Mouse (Mus musculus) monocyte, adult 2 months (primary cell): ENCODE results near the gene Pi4k2a.

Source experiments
- DNase-seq, 2 experiments: peaks; one replicate each; pipeline ENCODE4 v3.0.0; 2022; ENCODE audit warnings: low spot score in 2 of 2, low read depth in 1 of 2

The Pi4k2a gene

DNA sequence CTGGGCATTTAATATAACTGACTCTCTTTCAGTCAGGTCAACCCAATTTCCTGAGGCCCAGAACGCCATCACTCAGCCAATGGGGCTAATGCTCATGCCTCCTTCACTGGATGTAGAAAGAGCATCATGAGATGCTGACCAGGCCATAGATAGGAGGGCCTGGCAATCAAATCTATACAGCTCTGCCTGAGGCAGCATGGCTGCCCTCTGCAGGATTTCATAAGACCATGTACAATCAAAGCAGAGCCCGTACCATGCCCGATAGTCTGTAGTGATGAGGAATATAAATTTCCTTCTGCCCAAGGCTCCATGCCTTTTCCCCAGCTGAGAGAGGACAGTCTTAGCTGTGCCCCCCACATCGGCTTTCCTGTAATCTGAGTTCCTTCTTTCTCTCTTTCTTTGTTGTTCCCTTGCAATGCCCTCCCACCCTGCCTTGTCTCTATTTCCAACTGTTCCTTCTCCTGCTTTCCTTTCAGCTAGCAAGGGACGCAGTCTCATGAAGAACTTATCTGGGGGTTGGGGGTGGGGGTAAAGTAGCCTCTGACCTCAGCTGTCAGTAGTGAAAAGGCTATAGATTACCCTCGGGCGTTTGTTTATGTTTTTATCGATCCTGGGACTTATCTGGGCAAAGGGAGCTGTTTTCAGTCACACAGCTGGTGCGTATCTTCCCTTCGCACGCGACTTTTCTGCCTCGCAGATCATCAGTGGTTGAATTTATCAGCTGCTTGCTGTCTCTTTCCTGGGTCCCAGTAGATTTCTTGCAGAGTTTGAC lies 68.2 kb downstream of the Pi4k2a start:
- no peak for DNase-seq

GRCm38 (mm10) chr19:42163764-42164163 lies 73.5 kb downstream of the Pi4k2a start, which contains the start of gene Zfyve27:
Gene Zfyve27 (plus strand): TSS chr19:42163951.
- DNase-seq, result no peak

DNA sequence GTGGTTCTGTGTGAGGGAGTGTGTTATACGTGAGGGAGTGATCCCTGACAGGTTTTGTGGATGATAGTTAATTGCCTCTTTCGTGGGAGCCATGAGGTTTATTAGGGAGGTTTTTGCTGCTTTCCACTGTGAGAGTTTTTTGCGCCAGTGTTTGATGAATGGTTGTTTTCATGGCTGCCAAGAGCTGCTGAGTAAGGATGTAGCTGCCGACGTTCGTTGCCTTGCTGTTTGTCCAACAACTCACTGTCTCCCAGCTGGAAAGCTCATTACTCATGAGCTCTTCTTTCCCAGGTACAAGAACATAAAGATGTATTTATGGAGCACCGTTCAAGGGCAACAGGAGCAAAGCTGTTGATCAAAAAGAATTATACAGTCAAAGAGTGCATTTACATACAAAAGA lies 73.9 kb downstream of the Pi4k2a start:
- no peak for DNase-seq

- peak; percentile 50 to 62 for DNase-seq
These were observed 75.9 kb downstream of the Pi4k2a start for GRCm38 (mm10) chr19:42166130-42166529.

DNA sequence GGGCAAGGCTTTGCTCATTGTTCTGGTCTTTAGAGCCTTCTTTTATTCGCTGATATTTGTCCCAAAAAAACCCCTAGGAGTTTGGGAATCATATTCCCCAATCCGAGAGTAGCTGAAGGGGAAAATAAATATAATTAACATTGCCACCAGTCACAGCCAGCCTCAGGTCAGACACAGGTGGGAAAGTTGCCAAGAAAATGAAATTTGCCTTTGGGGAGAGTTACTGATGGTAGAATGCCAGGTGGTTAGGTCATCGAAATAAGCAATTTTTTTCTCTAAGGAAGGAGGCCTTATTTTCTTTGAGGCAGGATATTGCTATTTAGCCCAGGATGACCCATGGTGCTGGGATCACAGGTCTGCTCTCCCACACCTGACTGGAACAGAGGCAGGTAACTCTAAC lies 76.5 kb downstream of the Pi4k2a start:
- DNase-seq, result no peak

DNA sequence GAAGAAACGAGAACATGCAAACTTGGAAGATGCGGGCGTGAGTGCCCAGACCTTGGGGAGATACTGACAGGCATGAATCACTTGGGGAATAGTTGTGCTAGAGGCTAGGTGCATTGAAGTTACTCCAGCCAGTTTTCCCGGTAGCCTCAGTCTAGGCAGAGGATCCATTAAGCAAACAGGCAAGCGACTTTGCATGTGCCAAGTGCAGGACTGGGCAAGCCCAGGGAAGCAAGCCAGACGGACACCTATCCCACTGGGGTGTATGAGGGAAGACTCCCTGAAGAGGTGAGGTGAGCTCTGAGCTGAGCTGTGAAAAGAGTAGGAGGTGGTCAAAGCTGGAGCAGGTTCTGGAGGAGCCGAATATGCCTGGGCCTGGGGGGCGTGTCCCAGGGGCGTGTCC lies 77.2 kb downstream of the Pi4k2a start:
- DNase-seq, result no peak

DNA sequence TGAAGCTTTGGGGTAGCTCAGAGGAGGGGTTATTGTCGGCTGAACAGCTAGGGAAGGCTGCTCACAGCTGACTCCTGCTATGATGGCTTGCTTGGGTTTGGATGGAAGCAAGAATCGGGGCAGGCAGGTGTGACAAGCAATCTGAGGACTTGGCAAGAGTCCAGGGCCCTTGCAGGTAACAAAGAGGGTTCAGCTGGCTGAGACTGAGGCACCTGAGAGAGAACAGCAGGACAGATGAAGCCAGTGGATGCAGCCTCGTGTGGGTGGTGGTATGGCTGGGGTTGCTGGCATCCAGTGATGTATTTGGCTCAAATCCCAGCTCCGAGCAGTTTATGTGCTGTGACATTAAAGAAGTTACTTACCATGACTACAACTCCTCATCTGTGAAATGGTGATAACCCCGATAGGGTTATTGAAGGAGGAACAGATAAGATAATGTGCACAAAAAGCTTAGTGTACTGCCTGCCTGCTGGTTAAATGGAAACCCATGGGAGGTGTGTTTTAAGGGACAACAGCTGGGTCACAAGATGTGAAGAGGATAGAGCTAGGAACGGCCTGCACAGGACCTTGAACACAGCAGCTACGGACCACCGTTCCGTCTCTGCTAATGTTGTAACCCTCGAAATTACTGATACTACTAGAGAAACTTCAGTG lies 79.2 kb downstream of the Pi4k2a start:
- no peak for DNase-seq

DNA sequence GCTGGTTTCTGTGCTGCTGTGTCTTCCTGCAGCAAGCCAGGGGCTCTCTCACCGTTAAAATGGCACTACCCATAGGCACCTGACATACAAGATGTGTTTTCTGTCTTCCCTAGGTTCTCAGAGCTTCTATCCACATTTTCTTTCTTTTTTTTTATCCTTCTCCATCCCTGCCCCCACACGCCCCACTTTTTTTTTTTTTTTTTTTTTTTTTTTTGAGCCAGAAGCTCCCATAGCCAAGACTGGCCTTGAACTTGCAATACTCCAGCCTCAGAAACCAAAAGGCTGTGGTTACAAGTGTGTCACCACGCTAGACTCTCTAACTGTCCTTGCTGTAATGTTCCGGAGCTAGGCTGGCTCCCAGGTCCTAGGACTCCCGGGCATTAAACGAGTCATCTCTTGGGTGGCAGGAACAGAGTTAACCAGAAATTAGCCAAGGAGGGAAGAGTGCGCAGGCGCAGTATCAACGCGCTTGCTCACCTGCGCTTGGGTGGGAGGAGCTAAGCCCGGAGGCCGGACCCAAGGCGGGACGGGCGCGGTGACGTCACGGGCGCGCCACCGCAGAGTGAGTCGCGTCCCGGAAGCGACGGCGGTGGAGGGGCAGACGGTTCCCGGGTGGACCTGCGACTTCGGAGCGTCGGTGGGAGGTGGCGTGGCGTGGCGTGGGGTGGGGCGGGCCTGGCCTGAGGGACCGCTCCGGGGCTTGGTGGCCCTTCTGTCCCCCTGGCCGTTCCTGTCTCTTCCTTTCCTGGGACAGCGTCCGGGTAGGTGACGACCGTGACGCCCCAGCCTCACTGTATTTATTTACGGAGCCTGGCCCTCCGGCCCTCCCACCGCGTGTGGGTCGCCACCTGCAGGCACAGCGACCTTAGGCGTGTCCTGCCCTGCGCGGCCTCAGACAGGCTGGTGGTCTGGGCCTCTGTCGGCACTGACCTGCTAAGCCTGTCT lies 80.0 kb downstream of the Pi4k2a start:
- DNase-seq, result peak; percentile 56 to 83
